Mouse (Mus musculus) urinary bladder, postnatal 25 days (tissue): ENCODE data around the gene Sema4a.

Experiments
- DNase-seq: peaks from one replicate; pipeline ENCODE4 v3.0.0; 2022; ENCODE audit warnings: low spot score

The Sema4a gene

DNA sequence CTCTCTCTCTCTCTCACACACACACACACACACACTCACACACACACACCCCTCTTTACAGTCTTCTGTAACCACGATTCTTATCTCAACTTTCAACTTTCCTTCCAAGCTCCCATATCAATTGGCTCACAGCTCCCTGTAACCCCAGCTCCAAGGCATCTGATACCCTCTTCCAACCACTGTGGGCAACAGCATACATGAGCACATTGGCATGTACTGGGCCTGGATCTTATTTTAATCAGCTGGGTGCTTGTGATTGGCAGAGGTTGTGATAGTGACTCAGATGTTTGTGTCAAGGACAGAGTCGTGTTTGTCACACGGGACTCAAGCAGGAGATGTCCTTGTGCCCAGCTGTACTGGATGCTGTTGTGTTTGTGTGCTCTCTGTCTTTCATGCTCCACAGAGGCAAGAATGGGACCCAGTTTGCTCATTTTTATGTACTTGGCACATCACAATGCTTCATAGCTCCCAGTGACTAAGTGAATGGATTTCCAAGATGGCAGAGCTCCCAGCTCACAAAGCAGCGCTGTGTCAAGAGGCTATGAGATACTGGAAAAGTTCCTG, 33.6 kb downstream of the Sema4a start:
- DNase-seq: no peak

DNA sequence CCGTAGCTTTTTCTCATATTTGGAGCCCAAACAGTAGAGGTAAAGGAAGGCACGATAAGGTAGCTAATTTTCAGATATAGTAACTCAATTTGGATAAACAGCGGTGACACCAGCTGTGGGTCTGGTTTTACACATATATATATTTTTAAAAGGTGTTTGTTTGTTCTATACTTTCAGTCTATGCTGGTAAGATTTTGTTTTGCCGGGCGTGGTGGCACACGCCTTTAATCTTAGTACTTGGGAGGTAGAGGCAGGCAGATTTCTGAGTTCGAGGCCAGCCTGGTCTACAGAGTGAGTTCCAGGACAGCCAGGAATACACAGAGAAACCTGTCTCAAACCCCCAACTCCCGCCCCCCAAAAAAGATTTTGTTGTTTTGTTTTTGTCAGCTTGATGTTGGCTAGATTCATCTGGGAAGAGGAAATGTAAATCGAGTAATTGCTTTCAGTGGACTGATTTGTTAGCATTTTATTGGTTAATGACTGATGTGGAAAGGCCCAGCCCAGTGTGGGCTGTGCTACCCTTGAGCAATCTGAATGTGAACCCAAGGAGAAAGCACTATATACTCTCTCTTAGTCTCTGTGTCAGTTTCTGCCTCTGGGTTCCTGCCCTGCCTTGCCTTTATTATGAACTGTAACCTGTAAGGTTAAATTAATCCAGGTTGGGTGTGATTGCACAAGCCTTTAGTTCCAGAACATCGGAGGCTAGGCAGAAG, 35.1 kb downstream of the Sema4a start:
- DNase-seq: no peak

DNA sequence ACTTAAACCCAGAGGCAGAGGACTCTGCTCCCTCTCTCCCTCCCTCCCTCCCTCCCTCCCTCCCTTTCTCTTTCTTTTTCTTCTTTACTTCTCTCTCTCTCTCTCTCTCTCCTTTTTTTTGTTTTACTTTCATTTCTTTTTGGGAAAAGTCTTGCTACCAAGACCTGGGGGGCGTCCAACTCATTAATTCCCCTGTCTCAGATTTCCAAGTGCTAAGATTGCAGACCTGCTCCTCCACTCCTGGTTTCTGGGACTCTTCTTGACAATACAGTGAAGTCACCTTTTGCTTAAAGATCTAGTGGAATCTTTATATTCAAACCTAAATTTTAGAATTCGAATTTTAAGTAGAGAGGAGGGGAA, 35.7 kb downstream of the Sema4a start:
- no peak for DNase-seq

DNA sequence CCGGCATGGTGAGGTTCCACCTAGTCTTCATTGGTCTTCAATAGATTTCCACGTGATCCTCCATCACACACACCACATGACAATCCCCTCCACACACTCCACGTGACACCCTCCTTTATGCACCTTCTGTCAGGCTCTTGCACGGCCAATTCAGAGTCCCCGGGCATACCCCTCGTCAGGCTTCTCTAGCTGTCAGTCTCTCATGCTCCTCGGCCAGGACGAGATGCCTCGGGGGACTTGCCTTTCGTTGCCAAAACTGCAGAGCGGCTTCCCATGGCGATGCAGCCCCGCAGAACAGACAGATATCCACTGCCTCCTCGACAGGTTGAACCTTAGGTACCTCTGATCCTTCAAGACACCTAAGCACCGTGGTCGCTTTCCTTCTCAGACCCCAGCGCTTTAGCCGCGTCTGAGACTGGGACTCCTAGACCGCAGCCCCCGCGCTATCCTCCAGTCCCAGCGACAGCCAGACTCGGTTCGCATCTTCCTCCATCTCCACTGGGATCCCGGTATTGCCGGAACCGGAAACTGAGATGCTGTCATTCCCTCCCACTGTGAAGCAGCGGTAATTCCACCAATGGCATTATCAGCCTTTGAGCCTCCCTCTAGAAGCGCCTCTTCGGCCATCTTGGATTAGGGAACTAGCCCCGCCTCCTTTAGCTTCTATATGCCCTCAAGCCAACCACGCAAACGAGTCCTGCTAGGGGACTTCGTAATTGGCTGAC, 36.2 kb downstream of the Sema4a start, which contains the start of gene Slc25a44:
Gene Slc25a44, minus strand, starts transcription at position 535 of the 725 bp plus-strand sequence.
- peak; percentile 89 for DNase-seq

DNA sequence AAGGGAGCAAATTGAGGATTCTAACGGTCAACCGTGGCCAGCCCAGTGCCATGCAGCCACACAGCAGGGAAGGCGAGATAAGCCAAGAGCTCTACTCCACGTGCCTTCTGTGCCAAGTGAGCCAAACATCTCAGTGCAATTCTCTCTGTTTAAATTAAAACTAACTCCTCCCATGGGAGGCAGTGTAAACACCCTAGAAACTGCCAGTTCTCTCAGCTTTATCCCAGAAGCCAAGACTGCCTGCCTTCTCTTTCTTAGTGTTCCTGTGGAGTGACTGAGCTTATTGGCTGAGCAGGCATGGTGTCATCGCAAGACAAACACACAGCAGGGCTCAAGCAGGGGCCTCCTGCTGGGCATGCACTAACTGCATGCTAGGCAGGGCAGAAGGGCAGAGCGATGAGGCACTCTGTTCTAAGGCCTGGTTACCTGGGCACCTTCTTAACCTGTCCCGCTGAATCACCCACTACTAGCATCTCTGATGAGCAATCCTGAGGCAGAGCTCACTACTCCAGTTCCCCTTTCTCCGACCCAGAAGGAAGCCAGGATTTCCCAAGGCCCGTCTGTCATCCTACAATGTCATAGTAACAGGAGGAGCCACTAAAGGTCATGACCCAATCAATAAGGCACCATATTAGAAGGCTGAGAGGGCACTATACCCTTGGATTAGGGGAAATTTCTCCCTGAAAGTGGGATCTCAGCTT, 38.8 kb downstream of the Sema4a start:
- no peak for DNase-seq

DNA sequence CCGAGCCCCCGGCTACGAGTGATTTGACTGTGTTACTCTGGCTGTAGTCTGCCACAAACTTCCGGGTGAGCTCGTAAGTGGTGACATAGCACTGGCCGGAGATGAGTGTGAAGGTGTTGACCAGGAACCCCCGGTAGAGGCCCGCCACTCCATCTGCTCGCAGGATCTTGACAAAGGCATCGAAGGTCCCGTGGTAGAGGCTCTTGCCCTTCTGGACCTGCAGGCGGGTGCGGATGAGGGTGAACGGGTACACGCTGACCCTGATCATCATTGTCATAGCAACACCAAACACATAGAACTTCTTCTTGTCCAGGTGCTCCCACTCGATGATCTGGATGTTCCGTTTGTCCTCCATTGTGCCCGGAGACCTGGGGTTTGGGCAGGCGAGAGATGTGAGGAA, 40.2 kb downstream of the Sema4a start:
- DNase-seq: no peak

DNA sequence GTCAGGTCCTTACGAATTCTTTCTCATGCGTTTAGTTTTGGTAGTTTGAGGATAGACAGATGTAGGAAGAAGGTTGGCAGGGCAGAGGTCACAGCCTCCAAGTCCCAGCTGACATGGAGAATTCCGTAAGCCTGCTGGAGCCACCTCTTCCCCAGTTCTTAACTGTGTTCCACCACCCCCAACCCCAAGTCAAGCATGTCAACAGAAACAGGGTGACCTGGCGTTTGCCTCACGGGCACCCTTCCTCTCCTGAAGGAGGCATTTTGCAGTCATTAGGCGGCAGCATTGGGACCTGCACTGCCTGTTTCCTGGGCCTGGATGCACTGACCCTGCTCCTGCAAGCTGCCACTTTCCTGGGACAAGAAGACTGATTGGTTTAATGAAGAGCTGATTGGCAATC, 43.0 kb downstream of the Sema4a start:
- DNase-seq: no peak

DNA sequence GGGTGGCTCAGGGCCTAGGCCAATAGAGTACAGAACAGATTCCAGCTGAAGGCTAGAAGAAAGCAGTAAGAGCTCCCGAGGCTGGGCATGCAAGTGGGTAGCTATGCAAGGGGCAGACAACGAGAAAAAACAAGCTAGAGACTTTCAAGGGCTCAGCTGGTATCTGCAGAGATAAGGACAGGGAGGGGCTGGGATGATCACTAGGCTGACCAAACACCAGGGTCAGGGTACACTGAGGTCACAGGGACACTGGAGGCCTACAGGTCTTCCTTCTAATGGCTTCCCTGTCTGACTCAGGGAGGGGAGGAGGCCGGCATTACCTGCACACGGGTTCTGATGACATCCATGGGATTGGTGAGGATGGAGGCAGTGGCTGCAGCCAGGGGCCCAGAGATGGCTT, 45.3 kb downstream of the Sema4a start:
- DNase-seq: no peak

DNA sequence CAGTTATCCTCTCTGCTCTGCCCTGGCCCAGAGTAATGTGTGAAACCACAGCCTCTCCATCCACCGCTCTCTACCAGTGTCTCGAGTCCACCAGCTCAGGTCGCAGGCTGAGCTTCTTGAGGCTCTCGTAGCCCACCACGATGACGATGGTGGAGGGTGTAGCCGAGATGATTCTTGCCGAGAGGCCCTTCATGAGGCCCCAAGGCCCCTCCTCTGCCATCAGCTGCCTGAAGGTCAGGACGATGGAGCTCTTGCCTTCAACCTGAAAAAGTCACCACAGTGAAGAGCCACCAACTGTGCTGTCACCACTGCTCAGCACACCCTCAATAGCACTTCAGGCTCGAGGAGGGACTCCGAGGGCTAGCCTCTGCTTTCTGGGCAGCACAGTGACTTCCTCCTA, 48.3 kb downstream of the Sema4a start:
- no peak for DNase-seq

DNA sequence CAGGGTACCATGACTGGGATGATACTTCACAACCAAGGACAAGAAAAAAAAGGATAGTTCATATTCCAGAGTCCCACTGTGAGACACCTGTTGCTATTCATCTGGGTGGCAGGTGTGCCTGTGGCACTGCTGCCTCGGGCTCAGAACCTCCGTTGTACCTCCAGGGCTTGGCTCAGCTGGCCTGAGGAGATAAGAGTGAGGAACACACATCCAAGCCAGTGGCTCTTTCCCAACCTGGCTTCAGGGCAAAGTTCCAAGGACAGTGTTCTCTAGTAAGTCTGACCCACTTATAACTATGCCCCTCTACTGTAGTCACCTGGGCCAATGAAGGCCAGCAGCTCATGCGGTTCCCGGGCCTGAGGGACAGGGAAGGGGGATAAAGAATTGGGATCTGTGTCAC, 49.3 kb downstream of the Sema4a start:
- no peak for DNase-seq

DNA sequence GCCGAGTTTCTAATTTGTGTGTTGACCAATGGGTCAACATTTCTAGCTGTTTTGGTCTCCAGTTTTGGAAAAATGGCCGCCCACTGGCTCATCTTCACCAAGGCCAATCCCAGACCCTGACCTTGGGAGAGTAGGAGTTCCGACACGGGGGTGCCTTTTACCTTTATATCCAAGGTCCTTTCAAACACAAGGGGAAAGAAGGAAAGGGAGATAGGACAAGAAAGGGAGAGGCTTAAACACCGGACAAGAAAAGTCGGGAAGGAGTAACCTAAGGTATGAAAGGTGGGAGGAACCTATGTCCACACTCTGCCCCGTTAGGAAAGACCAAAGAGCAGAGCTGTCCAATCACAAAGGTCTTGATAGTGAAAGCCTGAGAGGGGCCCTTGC, 50.3 kb downstream of the Sema4a start:
- DNase-seq: no peak

DNA sequence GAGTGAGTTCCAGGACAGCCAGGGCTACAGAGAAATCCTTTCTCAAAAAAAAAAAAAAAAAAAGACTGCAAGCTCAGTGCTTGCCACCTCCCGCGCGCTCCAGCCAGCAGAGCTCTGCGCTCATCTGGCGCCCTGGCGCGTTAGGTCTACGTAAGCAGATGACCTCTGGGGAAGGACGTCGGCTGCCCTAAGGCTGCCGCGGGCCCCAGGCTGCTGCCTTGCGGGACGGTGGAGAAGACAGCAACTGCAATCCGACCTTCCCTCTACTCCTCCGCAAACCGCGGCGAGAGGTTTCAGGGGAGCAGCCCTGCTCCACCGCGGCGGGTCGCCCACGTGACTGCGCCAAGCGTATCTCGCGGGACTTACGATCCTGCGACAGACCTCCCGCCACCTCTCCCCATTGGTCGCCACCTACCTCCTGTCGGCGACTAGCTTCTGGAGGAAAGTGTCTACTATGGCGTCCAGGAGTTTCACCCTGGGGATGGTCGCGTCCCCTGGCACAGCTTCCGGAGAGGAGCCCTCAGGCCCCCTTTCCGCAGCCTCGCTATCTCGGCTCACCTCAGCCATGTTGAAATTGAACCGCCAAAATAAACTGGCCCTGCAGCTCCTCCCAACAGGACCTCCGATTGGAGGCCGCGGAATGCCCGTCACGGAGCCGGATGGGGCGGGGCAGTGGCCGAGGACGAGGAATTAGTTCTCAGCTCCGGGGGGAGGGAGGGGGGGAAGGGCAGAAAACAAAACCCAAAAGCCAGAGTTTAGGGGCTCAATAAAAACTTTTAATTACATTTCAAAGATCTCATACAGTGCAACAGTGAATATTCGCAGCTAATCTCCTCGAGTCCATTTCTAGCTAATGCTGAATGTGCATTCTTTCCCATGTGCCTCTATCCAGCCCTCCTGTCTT, 51.0 kb downstream of the Sema4a start, which contains the start of gene Pmf1:
Gene Pmf1, minus strand, starts transcription at position 591 of the 904 bp plus-strand sequence.
- peak; percentile 82 for DNase-seq

DNA sequence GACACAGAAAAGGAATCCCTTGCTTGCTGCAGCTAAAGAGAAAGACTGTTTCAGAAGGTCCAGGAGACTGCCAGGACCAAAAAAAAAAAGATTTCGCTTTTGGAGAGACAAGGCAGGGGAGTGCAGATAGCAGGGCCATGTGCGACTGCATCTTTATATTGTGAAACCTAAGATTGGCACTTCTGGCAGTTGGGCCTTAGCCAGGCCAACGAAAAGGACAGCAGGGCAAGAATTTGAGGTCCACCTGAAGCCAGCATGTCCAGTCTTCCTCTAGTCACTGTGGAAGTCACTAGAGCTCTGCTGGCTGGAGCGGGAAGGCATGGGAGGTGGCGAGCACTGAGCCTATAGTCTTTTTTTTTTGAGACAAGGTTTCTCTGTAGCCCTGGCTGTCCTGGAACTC, 52.0 kb downstream of the Sema4a start:
- DNase-seq: no peak

DNA sequence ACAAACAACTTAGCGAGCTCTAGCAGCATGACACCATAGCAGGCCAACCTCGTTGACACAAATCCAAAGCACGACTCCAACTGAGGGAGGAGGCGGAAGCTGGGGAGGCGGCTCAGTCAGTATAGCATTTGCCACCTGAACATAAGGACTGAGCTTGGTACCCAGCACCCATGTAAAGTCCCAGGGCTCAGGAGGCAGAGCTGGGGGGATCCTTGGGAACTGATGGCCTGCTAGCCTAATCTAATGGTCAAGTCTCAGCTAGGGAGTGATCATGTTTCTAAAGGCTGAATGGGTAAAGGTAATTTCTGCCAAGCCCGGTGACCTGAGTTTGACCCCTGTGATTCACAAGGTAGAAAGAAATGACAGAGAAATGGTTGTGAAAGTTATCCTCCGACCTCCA, 53.5 kb downstream of the Sema4a start:
- DNase-seq: no peak

DNA sequence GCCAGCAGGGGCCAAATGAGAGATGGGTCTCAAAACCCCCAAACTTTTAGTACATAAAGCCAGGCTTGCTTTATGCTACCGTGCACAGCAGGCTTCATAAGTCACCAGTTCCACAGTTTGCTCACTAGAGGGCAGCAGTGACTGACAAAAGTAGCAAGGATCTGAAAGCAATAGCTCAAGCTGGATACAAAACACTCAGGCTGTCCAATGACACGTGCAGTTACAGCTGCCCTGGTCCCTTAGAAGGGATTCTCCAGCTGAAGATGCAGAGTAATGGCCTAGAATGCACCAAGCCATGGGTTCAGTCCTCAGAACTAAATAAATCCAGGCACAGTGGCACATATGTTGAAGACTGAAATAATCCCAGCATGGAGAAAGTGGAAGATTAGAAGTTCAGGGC, 53.9 kb downstream of the Sema4a start:
- peak; percentile 46 for DNase-seq

DNA sequence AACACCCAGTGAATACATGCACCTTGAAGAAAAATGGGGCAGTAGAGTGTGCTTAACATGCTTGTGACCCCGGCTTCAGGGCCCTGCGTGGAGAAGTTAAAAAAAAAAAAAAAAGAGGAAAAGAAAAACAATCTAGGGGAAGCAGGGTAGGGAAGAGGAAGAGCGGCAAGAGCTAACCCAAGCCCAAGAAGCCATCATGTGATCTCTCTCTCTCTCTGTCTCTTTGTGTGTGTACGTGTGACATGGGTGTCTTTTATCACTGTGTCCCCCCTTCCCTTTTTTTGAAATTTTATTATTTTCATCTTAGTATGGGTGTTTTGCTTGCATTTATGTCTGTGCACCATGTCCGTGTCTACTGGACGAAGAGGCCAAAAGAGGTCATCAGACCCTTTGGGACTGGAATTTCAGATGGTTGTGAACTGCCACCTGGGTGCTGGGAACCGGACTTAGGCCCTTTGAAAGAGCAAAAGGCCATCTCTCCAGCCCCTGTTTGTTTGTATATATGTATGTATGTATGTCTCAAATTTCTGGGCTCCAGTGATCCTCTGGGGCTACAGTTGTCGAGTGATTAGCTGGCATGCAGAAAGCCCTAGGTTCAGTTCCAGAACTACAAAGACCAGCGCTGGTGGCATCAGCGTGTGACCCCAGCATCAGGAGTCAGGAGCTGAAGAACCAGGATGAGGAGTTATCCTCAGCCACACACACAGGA, 57.3 kb downstream of the Sema4a start:
- no peak for DNase-seq

DNA sequence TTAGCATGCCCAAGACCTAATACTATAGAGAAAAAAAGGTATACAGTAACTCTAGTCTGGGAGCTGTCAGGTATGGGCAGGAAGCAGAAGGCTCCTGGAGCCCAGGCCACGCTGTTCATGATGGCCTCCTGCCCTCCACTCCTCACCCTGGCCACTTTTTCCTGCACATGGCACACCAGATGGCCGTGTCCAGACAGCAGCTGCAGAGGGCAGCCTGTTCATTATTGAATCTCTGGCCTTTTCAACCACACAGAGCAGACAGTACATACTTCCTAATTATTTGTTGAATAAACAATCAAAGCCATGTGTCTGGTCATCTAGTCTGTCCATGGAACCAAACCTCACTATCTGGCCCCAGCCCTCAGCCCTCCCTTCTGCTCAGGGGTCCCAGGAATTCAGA, 62.3 kb downstream of the Sema4a start:
- DNase-seq: no peak

DNA sequence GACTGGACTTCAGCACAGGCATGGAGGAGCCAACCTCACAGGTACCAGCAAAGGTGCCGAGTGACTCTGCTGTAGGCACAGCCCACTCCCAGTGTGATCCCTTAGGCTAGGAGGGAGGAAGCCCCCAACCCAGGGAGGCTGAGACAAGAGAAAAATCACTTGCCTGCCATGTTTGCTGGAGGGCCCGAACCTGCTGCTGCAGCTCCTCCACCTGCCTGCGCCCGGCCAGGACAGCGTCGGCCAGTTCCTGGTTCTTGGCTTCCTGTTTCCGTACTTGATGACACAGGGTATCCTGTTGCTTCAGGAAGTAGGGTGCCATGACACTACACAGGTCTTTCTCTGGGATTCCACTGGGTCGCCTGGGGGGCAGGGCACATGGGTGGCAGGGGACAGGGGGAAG, 65.2 kb downstream of the Sema4a start:
- no peak for DNase-seq

DNA sequence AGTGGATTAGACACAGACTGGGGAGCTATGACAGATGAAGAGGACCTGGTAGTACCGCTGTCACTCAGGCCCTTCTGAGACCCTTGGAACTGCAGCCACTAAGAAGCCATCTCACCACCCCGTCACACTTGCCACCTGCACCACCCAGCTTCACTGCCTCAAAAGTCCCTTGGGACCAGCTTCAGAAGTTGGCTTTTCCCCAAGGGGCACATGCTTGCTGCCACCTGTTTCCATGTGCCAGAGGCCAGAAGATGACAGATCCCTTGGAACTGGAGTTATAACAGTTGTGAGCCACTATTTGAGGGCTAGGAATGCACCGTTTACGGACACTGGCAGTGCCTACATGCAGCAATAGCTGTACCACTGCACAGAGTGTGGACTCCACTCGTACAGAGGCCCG, 65.7 kb downstream of the Sema4a start:
- no peak for DNase-seq

DNA sequence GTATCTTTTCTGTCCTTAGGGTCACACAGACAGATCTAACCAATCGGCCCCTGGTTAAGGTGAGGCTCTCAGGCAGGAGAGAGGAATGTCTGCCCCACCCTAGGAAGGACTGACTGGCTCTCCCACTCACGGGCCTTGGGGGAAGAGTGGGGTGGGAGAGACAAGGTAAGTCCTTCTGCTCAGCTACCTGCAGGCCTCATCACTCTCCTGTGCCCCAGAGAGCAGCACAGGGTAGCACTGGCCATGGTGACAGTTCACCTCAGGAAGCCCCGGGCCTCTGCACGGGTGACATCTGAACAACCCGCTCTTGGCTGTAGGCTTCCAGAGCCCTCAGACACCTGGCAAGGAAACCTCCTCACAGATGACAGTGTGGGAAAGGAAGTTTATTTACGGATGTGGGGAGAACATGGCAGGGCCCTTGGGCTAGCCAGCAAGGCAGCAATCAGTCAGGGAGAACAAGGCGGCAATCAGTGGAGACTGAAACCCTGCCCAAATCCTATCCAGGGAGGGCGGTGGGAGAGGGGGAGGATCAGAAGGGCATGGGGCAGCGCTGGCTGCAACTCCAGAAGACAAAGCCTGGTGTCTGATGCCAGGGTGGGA, 67.1 kb downstream of the Sema4a start:
- DNase-seq: no peak
